16 mouse cellular contexts compared by ENCODE assay signal in genomic region chr11:51897311-51897710, GRCm38 (mm10). TPM values are rescaled to one million over a fixed set of nuclear protein-coding genes. Genes with fewer than 3 reads are reported as not detected.
DNase-seq lines count a peak whose midpoint lies in the region; ATAC-seq and TF ChIP-seq lines count a peak whose summit lies in the region.
"Had no signal": no experiment of that assay in that cellular context is flagged by ENCODE, and none has a peak within 500 bp of the region (broad histone marks: within the 10 kb centered on the region; RNA-seq: fewer than 3 reads in every experiment).

No protein-coding gene starts in this region.

- no peaks in the 10 kb centered on the region for H3K36me3 ChIP-seq in heart, embryonic 10.5 days
- H3K36me3 ChIP-seq in heart, embryonic 15.5 days, result no peaks in the 10 kb centered on the region
- H3K36me3 ChIP-seq: forebrain, embryonic 12.5 days; intestine, embryonic 15.5 days; liver, embryonic 15.5 days; midbrain, embryonic 13.5 days; neural tube, embryonic 12.5 days had no signal

- TF ChIP-seq POLR2A in lung, adult 2 months (IDR thresholded peaks at IDR 0.05; ENCODE audit: borderline replicate concordance, extremely low read depth, low read depth, low read length), result no peak

- H3K4me3 ChIP-seq in heart, embryonic 10.5 days, result no peak overlapping the region
- H3K4me3 ChIP-seq in lung, adult 2 months (replicated peaks; ENCODE audit: extremely low read depth, low read depth, low read length), result no peak overlapping the region
- no peak overlapping the region for H3K4me3 ChIP-seq in heart, embryonic 15.5 days
- H3K4me3 ChIP-seq: forebrain, embryonic 12.5 days; intestine, embryonic 15.5 days; liver, embryonic 15.5 days; midbrain, embryonic 13.5 days; neural tube, embryonic 12.5 days had no signal

- no peak for TF ChIP-seq CTCF in lung, adult 2 months (IDR thresholded peaks at IDR 0.05; ENCODE audit: insufficient read depth, low read length)

- ATAC-seq in heart, embryonic 15.5 days (replicated peaks; ENCODE audit: insufficient number of reproducible peaks, insufficient read depth, low FRiP score, low read depth), result 0 out of 2 replicates have a peak, but pooled peaks have one; percentile 24
- ATAC-seq: activated CD4-positive, CD25-positive, alpha-beta regulatory T cell, adult 4 months; intestine, embryonic 15.5 days; midbrain, embryonic 13.5 days had no signal

- H3K4me1 ChIP-seq in heart, embryonic 10.5 days, result peaks cover 7% of the 10 kb centered on the region; the same call in 1 of the 2 replicates
- H3K4me1 ChIP-seq in lung, adult 2 months (ENCODE audit: control insufficient read depth, insufficient read depth, low read length), result peaks cover 9% of the 10 kb centered on the region
- peaks cover 3% of the 10 kb centered on the region; the same call in 1 of the 2 replicates for H3K4me1 ChIP-seq in heart, embryonic 15.5 days (replicated peaks)
- H3K4me1 ChIP-seq: intestine, embryonic 15.5 days; liver, embryonic 15.5 days had no signal

- H3K9me3 ChIP-seq in heart, embryonic 10.5 days, result no peaks in the 10 kb centered on the region
- H3K9me3 ChIP-seq in heart, embryonic 15.5 days (replicated peaks), result no peaks in the 10 kb centered on the region
- H3K9me3 ChIP-seq: forebrain, embryonic 12.5 days; intestine, embryonic 15.5 days; liver, embryonic 15.5 days; midbrain, embryonic 13.5 days; neural tube, embryonic 12.5 days had no signal

- peak; percentile 99 for DNase-seq in heart, adult 11 months
- no peak for DNase-seq in heart, embryonic 10.5 days (ENCODE audit: low spot score)
- DNase-seq in lung, adult 18-20 months, result peak; percentile 58 to 73
- DNase-seq in lung, adult 2 months, result no peak
- DNase-seq in lung, postnatal 36 days, result peak; percentile 77
- DNase-seq in yolk sac, embryonic 10.5 days (ENCODE audit: low spot score), result no peak
- no peak for DNase-seq in c-Kit-positive CD71-positive TER-119-positive erythroid progenitor cells, embryonic 14.5 days (ENCODE audit: low spot score)
- DNase-seq: cerebellum, adult 9-11 months; thymus, adult 2 months had no signal

- H3K4me2 ChIP-seq in heart, embryonic 15.5 days, result no peak overlapping the region
- H3K4me2 ChIP-seq: forebrain, embryonic 12.5 days; intestine, embryonic 15.5 days; liver, embryonic 15.5 days; midbrain, embryonic 13.5 days; neural tube, embryonic 12.5 days had no signal

- H3K9ac ChIP-seq in heart, embryonic 15.5 days, result no peak overlapping the region
- H3K9ac ChIP-seq: forebrain, embryonic 12.5 days; intestine, embryonic 15.5 days; liver, embryonic 15.5 days; midbrain, embryonic 13.5 days; neural tube, embryonic 12.5 days had no signal

- H3K27ac ChIP-seq in heart, embryonic 10.5 days, result no peak overlapping the region
- H3K27ac ChIP-seq in heart, embryonic 15.5 days, result 0 out of 2 replicates have a peak overlapping the region, but pooled peaks have one; percentile 34
- H3K27ac ChIP-seq: forebrain, embryonic 12.5 days; intestine, embryonic 15.5 days; liver, embryonic 15.5 days; midbrain, embryonic 13.5 days; neural tube, embryonic 12.5 days had no signal

- WGBS in heart, embryonic 10.5 days, result 84% methylated on average over 11 of the region's 11 CpGs
- WGBS in lung, adult 2 months, result 56% methylated on average over 11 of the region's 11 CpGs
- WGBS in heart, embryonic 15.5 days, result 77% methylated on average over 11 of the region's 11 CpGs

- peaks cover 29% of the 10 kb centered on the region for H3K27me3 ChIP-seq in heart, embryonic 10.5 days (ENCODE audit: insufficient read depth, poor library complexity, severe bottlenecking)
- H3K27me3 ChIP-seq in heart, embryonic 15.5 days, result peaks cover 9% of the 10 kb centered on the region; the same call in 1 of the 2 replicates
- H3K27me3 ChIP-seq: forebrain, embryonic 12.5 days; midbrain, embryonic 13.5 days; neural tube, embryonic 12.5 days had no signal

RNA-seq across cellular contexts. Expression of gene Jade2, which starts 39.9 kb away (rescaled TPM):
- polyA plus RNA-seq in heart, embryonic 10.5 days (2016; fragmentation: Nextera tagmentation; extraction: Ambion mirVana), result 0.73 and 0.82 TPM in 2 replicates
- 23.6 and 33.3 TPM in 2 replicates for polyA plus RNA-seq in lung, adult 2 months (2012; rRNA removed)
- 0.82 and 1.5 TPM in 2 replicates for polyA plus RNA-seq in heart, embryonic 15.5 days (2015; fragmentation: Nextera tagmentation; extraction: Ambion mirVana)

Comparison
In these comparisons a context has a peak if more than half of its experiments do, and no peak if none do; other contexts are left out.
1. DNase-seq: peak in heart, adult 11 months (single experiment), lung, adult 18-20 months (2 of 2) and lung, postnatal 36 days (single experiment); none in heart, embryonic 10.5 days (single experiment), lung, adult 2 months (single experiment), yolk sac, embryonic 10.5 days (single experiment) and c-Kit-positive CD71-positive TER-119-positive erythroid progenitor cells, embryonic 14.5 days (single experiment).